Mouse (Mus musculus) kidney, adult 2 months (tissue): Measurements from ENCODE around the gene Hddc3. TPM values are rescaled to one million over a fixed set of nuclear protein-coding genes. Genes with fewer than 3 reads are reported as not detected.
A peak's percentile ranks its signal among the peaks of the same experiment; 100 is the strongest.

Experiments used
- DNase-seq: peaks from one replicate; pipeline ENCODE4 v3.0.0; 2021
- H3K27ac ChIP-seq: fragments of 200-500 bp; 2 replicates; pipeline ENCODE4 v1.5.1; 2012; ENCODE audit warnings: low read depth, low read length, control low read depth, inconsistent platforms; ENCODE audit not compliant: insufficient read depth
- H3K27me3 ChIP-seq: fragments of 200-500 bp; replicated peaks from 2 replicates; pipeline ENCODE4 v1.6.1; 2012; ENCODE audit warnings: mild to moderate bottlenecking, moderate library complexity, low read length, inconsistent platforms; ENCODE audit not compliant: control insufficient read depth, insufficient read depth
- H3K36me3 ChIP-seq: fragments of 200-500 bp; 2 replicates; pipeline ENCODE4 v1.6.1; 2012; ENCODE audit warnings: mild to moderate bottlenecking, moderate library complexity, low read length, inconsistent platforms; ENCODE audit not compliant: control insufficient read depth, insufficient read depth
- H3K4me1 ChIP-seq: fragments of 200-500 bp; 2 replicates; pipeline ENCODE4 v1.6.1; 2011; ENCODE audit warnings: low read length; ENCODE audit not compliant: control insufficient read depth, insufficient read depth
- H3K4me3 ChIP-seq: fragments of 200-500 bp; 2 replicates; pipeline ENCODE4 v1.5.1; 2011; ENCODE audit warnings: mild to moderate bottlenecking, low read depth, low read length, control low read depth; ENCODE audit not compliant: insufficient read depth
- CTCF ChIP-seq: fragments of 200-500 bp; conservative IDR thresholded peaks from 2 replicates; pipeline ENCODE4 v1.5.1; 2011; ENCODE audit warnings: low read depth, mild to moderate bottlenecking, control low read depth, low read length, moderate library complexity, mixed read lengths; ENCODE audit not compliant: insufficient read depth, insufficient read length
- POLR2A ChIP-seq: fragments of 200-500 bp; IDR thresholded peaks from one replicate; pipeline ENCODE4 v1.6.1; 2011; ENCODE audit warnings: low read depth, low read length, control low read depth
- WGBS: fragments of 180-500 bp; shearing (Covaris S2); methylation state at CpG from one replicate; pipeline ENCODE4 v1.1.7; 2018; 5-methylcytosine and 5-hydroxymethylcytosine counted together
- polyA plus RNA-seq: library from polyadenylated mRNA; depleted of rRNA; stranded (reverse); fragments of >200 nt; gene quantifications from 2 replicates; pipeline ENCODE4 v1.2.3, GENCODE M21; 2012

The Hddc3 gene
- polyA plus RNA-seq, 1 experiment, result 86.4 TPM

DNA sequence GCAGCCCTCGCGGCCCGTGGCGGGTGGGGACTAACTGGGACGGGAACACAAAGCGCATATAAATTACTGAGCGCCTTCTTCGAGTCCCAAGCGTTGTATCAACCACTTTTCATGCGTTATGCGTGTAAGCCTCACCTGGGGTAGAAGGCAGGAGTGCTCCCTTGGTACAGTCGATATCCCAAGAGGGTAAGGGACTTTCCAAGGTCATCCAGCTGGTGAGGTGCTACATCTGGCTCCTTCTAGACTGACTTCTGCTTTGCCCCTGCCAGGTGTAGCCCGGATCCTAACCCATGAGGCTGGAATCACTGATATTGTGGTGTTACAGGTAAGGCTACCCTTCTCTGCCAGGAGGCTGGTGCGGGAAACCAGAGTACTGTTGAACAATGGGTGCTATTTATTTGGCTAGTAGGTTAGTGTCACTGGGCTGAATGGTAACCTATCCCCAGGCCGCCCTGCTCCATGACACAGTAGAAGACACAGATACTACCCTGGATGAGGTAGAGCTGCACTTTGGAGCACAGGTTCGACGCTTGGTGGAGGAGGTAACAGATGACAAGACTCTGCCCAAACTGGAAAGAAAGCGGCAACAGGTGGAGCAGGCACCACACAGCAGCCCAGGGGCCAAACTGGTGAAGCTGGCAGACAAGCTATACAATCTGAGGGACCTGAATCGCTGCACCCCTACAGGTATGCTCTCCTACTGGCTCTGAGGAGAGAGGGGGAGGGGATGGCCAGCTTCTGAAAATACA is 540 bp downstream of the Hddc3 start:
- no peaks in the 10 kb centered on the region for H3K36me3 ChIP-seq
- H3K27me3 ChIP-seq, result no peaks in the 10 kb centered on the region
- peak overlapping the region; percentile 11 for H3K27ac ChIP-seq
- no peak for DNase-seq
- peak overlapping the region; percentile 71 for H3K4me3 ChIP-seq
- WGBS, result 24% methylated on average over 19 of the region's 19 CpGs
- peaks cover 13% of the 10 kb centered on the region for H3K4me1 ChIP-seq
- no peak for TF ChIP-seq POLR2A
- TF ChIP-seq CTCF, result no peak

DNA sequence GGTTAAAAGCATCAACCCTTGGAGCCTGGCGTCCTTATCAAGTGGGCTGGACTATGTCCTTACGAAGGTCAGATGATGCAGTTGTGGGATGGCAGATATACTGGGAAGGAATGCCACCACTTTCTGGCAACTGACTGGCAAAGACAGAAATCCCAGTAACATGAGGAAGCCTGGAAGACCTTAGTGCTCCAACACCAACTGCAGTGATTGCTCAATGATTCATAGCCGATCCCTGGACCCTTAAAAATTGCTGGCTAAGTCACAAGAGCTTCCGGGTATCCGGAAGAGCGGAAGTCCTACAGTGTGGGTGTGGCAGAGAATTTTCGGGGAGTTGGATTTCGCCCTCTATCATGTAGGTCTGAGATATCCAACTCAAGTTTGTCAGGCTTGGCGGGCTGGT is 3.3 kb downstream of the Hddc3 start:
- DNase-seq, result no peak
- WGBS, result 76% methylated on average over 9 of the region's 9 CpGs
- Histone ChIP-seq H3K36me3 (no peaks in the 10 kb centered on the region), H3K27ac (no peak overlapping the region), H3K4me3 (no peak overlapping the region), H3K4me1 (0 out of 2 replicates have a peak, but pooled peaks cover 5% of the 10 kb centered on the region), H3K27me3 (no peaks in the 10 kb centered on the region)
- no peak for TF ChIP-seq CTCF
- no peak for TF ChIP-seq POLR2A

DNA sequence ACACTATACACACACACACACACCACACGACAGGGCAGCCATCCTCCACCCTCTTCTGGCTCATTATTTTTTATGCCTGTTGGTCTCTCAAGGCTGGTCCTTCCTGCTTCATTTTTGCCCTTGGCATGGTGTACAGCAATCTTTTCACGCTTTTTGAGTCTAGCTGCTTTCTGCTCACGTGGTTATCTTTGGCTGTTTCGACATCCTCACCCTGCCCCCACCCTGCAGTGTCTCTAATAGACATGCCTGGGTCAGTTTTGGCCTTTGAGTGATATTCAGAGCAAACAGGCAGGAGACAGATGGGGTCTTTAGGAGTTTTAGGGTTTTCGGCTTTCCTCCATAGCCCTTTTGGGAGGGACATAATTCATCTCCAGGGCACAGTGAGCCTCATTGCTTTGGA is 3.9 kb downstream of the Hddc3 start:
- no peak for TF ChIP-seq POLR2A
- TF ChIP-seq CTCF, result no peak
- no peak overlapping the region for H3K4me3 ChIP-seq
- 0 out of 2 replicates have a peak, but pooled peaks cover 5% of the 10 kb centered on the region for H3K4me1 ChIP-seq
- no peak overlapping the region for H3K27ac ChIP-seq
- no peaks in the 10 kb centered on the region for H3K27me3 ChIP-seq
- DNase-seq, result no peak
- WGBS, result 73% methylated on average over 5 of the region's 5 CpGs
- no peaks in the 10 kb centered on the region for H3K36me3 ChIP-seq

DNA sequence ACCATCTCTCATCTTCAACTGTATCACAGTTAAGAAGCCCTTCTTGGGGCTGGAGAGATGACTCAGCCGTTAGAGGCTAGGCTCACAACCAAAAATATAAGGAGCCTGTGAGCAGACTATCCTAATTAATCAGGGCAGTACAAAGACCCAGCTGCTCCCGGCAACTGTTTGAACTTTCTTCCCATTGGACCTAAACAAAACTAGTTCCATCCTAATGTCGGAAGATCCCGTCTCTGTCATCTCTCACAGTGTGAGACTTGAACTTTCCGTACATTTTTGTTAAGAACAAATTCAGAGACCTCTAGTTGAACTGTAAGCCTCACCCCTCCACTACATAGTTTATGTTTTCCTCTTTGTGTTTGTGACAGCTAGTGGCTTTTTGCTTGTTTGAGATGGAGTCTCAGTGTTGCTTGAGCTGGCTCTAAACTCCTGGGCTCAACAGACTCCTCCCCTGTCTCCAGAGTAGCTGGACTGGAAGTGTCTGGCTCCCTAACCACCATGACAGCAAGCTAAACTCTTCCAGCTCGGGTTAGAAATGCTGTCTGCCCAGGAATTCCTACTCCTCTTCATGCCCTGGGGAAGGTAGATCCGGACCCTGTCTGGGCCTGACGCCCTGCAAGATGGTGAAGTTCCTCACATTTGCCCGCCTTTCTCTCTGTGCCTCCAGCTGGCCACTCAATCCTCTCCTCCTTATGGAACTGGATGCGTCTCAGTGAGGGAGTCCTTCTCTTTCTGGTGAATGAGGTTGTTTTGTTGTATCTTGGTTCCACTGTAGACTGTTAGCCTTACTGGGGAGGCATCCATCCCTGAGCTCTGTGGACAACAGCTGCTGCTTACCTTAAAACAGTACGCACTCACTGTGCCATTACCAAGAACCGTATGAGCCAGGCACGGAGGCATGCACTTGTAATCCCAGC is 5.0 kb downstream of the Hddc3 start:
- H3K27ac ChIP-seq, result no peak overlapping the region

DNA sequence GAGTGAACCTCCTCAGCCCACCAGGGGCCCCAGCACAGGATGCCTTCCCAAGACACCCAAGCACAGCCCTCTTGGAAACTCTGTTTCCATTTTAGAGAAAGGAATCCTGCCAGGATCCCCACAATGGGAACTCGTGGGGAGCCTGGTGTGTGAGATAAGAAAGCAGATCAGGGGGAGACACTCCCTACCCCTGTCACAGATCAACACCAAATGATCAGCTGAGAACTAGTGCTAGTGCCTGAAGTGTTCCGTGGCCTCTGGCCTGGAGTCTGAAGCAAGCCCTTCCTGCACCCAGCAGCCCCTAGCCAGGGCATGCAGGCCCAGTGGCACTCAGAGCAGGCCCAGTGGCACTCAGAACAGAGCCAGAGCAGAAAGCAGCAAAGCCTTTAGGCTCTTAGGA is 7.9 kb downstream of the Hddc3 start:
- WGBS, result 85% methylated on average over 2 of the region's 2 CpGs
- H3K36me3 ChIP-seq, result no peaks in the 10 kb centered on the region
- no peak for DNase-seq

More for the DNA sequence above, 5.0 kb downstream of the Hddc3 start:
- Histone ChIP-seq H3K27me3 (no peaks in the 10 kb centered on the region), H3K4me1 (0 out of 2 replicates have a peak, but pooled peaks cover 5% of the 10 kb centered on the region), H3K4me3 (no peak overlapping the region), H3K36me3 (no peaks in the 10 kb centered on the region)
- 61% methylated on average over 13 of the region's 13 CpGs for WGBS
- TF ChIP-seq POLR2A, result no peak
- TF ChIP-seq CTCF, result no peak
- no peak for DNase-seq

DNA sequence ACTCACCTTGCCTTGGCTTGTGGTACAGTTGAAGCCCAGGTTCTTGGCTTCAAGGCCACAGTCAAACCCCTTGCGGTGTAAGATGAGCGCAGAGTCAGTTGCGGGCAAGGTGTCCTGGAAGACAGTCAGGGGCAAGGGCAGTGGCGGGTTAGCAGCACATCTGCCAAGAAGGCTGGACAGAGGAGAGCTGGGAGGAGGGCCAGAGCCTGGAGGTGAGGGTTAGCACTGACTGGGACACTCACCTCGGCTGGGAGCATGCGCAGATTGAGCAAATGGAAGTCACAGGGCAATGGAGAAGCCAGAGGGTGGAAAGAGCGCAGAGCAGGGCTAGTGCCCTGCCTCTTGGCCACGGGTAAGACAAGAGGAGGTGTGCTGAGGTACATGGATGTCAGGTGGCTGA is 10.0 kb downstream of the Hddc3 start:
- no peak for DNase-seq
- Histone ChIP-seq H3K4me1 (no peaks in the 10 kb centered on the region), H3K36me3 (no peaks in the 10 kb centered on the region), H3K27me3 (no peaks in the 10 kb centered on the region), H3K4me3 (no peak overlapping the region), H3K27ac (no peak overlapping the region)
- 92% methylated on average over 8 of the region's 8 CpGs for WGBS
- TF ChIP-seq POLR2A (no peak), CTCF (no peak)

More for the DNA sequence above, 7.9 kb downstream of the Hddc3 start:
- Histone ChIP-seq H3K4me1 (no peaks in the 10 kb centered on the region), H3K27ac (no peak overlapping the region), H3K4me3 (no peak overlapping the region), H3K27me3 (no peaks in the 10 kb centered on the region)
- no peak for TF ChIP-seq CTCF

DNA sequence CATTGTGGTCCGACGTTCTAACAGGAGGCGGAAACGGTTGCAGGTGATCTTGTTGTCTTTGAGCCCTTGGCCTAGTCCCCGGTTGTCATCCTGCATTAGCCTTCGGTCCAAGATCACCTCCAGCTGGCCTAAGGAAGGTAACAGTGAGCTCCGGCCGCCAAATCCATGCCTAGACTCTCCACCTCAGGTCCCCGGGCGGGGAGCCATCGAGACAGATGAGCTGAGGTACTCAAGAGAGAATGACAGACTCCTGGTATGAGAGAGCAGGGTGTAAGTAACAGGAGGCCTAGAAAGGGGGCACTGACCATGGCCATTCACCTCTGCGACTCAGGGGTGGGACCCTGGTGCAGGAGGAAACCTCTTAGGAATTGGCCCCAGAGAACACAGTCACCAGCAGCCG is 13.4 kb downstream of the Hddc3 start:
- H3K4me1 ChIP-seq, result no peaks in the 10 kb centered on the region
- H3K27me3 ChIP-seq, result no peaks in the 10 kb centered on the region
- H3K4me3 ChIP-seq, result no peak overlapping the region
- DNase-seq, result no peak
- WGBS, result 92% methylated on average over 13 of the region's 13 CpGs
- H3K27ac ChIP-seq, result no peak overlapping the region
- H3K36me3 ChIP-seq, result no peaks in the 10 kb centered on the region
- TF ChIP-seq POLR2A (no peak), CTCF (no peak)
